Mouse (Mus musculus): ENCODE measurements around the gene Kdsr.

DNA sequence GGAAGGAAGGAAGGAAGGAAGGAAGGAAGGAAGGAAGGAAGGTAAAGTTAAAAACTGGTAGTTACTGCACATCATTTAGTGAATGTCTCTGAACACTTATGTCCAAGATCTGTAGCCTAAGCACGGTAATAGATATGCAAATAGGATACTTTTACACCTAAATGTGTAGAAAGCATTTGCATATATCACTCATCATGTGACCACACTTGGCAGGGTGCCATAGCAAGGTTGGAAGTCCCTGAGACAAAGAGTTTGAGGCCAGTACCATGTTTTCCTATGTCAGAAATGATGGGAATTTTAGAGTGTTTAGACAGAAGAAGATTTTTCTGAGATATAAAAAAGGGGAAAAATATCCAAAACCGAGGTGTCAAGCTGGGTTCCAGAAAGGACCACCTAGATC is 73.8 kb downstream of the Kdsr start:
- TF ChIP-seq POLR2A (IDR thresholded peaks at IDR 0.05; ENCODE audit: insufficient read length, low read depth) = no peak
- no peak for TF ChIP-seq CEBPB (IDR thresholded peaks at IDR 0.05; ENCODE audit: insufficient read depth, poor library complexity, severe bottlenecking)
- no peak for TF ChIP-seq E2F4 (IDR thresholded peaks at IDR 0.05; ENCODE audit: insufficient read depth)
- no peak for TF ChIP-seq POLR2AphosphoS2 (IDR thresholded peaks at IDR 0.05; ENCODE audit: insufficient read length, low read depth)
- no peak for TF ChIP-seq TCF12 (IDR thresholded peaks at IDR 0.05; ENCODE audit: insufficient read depth, poor library complexity, severe bottlenecking)
- TF ChIP-seq MYOD1 (IDR thresholded peaks at IDR 0.05; ENCODE audit: control insufficient read depth in 1 of 3, insufficient read length in 2 of 3, low read depth in 2 of 3) = no peak
